Mouse (Mus musculus): Measurements from ENCODE around the gene Zfp108. TPM values are rescaled to one million over a fixed set of nuclear protein-coding genes. Genes with fewer than 3 reads are reported as not detected.
"Not testable (repeated sequence)": the region's sequence is repeated elsewhere in the genome, so short reads cannot be mapped to it uniquely, and the experiment has no call there.

Zfp108 gene
- polyA plus RNA-seq, 1 experiment from 2014 or later, result 1.3 TPM

DNA sequence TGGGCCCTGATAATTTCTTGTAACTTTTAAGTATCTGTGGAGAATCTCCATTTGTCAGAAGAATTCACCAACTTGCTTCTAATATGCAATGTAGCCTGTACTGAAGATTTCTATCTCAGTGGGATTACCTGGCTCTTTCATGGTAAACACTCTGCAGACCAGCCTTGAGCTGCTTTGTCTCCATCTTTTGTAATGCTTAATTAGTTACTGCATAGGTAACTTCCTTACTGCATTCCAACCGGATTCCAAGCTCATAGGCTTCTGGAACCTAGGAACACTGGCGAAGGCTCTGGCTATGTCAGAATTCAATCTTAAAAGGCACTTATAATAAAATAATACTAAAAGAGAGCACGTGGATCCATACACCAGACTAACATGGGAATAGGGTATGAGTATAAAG is 24.2 kb downstream of the Zfp108 start:
- H3K9ac ChIP-seq (ENCODE audit: low read depth, low read length); H3K4me2 ChIP-seq; H3K36me3 ChIP-seq (ENCODE audit: control insufficient read depth, insufficient read depth, low read length); H3K4me3 ChIP-seq (ENCODE audit: low read depth, low read length); H3K27me3 ChIP-seq (replicated peaks; ENCODE audit: control insufficient read depth, insufficient read depth, low read length); DNase-seq (ENCODE audit: low spot score); H3K27ac ChIP-seq (ENCODE audit: low read depth, low read length); H3K4me1 ChIP-seq (replicated peaks; ENCODE audit: control insufficient read depth, insufficient read depth, low read length); H3K9me3 ChIP-seq (ENCODE audit: control insufficient read depth, low read length); ATAC-seq (replicated peaks; ENCODE audit: low FRiP score): not testable (repeated sequence)
- WGBS, result 83% methylated on average over 3 of the region's 3 CpGs

DNA sequence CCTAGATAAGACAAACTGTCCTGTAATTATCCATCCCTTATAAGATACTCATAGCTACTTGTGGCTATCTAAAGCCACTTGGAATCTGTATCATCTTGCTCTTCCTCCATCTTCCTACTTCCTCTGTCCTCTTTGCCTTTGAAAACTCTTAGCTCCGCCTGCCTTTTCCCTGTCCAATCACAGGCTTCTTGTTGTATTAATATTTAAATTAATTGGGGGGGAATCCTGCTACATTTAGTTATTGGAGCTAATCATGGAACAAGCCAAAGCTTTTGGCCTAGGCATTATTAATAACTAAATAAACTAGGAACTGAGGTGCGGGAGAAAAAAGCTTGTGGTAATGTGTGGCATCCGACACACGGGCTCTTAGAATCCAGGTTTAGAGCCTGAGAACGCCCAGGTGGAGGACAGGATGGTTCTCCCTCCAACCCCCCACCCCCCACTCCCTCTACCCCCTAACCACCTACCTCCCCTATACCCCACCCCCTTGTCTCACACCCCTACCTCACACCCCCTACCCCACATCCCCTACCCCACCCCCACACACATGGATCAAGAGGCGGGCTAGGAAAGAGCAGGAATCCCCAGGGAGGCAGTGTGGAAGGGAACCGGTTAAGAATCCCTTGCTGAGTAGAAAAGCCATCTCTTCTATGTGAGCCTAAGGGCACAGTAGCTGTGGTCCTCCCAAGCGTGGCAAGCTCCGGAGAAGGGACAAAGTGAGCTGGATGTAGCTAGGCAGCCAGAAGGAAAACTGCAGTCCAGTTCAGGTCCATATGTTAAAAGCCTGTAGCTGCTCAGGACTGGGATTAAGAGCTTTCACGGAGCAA is 25.6 kb downstream of the Zfp108 start:
- Histone ChIP-seq H3K4me2 (no peak overlapping the region), H3K4me1 (replicated peaks; ENCODE audit: control insufficient read depth, insufficient read depth, low read length) (no peaks in the 10 kb centered on the region), H3K27ac (ENCODE audit: low read depth, low read length) (no peak overlapping the region), H3K27me3 (replicated peaks; ENCODE audit: control insufficient read depth, insufficient read depth, low read length) (no peaks in the 10 kb centered on the region), H3K4me3 (ENCODE audit: low read depth, low read length) (no peak overlapping the region), H3K9ac (ENCODE audit: low read depth, low read length) (no peak overlapping the region), H3K9me3 (ENCODE audit: control insufficient read depth, low read length) (no peaks in the 10 kb centered on the region), H3K36me3 (ENCODE audit: control insufficient read depth, insufficient read depth, low read length) (peaks cover 3% of the 10 kb centered on the region; the same call in 1 of the 2 replicates)
- WGBS, result 54% methylated on average over 10 of the region's 10 CpGs
- DNase-seq (ENCODE audit: low spot score) (no peak), ATAC-seq (replicated peaks; ENCODE audit: low FRiP score) (no peak)

DNA sequence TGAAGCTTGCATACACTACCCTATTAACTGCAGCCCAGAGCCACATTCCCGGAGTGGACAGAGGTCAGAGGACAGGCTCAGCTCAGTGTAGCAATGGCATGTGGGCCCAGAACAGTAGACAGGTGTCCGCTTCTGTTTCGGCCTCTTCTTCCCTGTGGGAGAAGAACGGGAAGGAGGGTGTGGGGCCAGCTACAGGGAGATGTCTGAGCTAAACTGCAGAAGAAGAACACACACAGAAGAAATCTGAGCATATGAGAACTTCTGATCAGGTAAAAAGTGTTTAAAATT is 26.2 kb downstream of the Zfp108 start:
- no peak for DNase-seq (ENCODE audit: low spot score)

DNA sequence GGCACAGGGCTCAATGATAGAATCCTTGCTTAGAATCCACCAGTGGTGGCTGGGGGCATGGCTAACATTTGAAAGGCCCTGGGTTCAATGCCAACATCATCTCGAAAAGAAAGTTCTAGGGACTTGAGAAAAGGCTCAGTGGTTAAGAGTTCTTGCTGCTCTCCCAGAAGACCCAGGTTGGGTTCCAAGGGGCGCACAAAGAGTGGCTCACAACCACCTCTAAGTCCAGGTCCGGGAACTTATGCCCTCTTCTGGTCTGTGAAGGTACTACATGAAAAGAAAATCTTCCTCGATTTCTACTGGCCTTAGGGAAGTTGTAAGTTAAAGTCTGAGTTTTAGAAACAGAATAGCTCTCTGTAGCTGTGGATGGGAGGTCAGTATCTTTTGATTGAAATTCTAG is 31.5 kb downstream of the Zfp108 start:
- Histone ChIP-seq H3K4me1 (replicated peaks; ENCODE audit: control insufficient read depth, insufficient read depth, low read length) (no peaks in the 10 kb centered on the region), H3K9me3 (ENCODE audit: control insufficient read depth, low read length) (no peaks in the 10 kb centered on the region), H3K4me2 (no peak overlapping the region), H3K27me3 (replicated peaks; ENCODE audit: control insufficient read depth, insufficient read depth, low read length) (no peaks in the 10 kb centered on the region), H3K4me3 (ENCODE audit: low read depth, low read length) (no peak overlapping the region), H3K9ac (ENCODE audit: low read depth, low read length) (no peak overlapping the region), H3K27ac (ENCODE audit: low read depth, low read length) (no peak overlapping the region), H3K36me3 (ENCODE audit: control insufficient read depth, insufficient read depth, low read length) (peaks cover 11% of the 10 kb centered on the region)
- DNase-seq (ENCODE audit: low spot score), result no peak
- WGBS, result 43% methylated on average over 4 of the region's 4 CpGs
- no peak for ATAC-seq (replicated peaks; ENCODE audit: low FRiP score)

More for the DNA sequence above, 26.2 kb downstream of the Zfp108 start:
- no peaks in the 10 kb centered on the region for H3K27me3 ChIP-seq (replicated peaks; ENCODE audit: control insufficient read depth, insufficient read depth, low read length)
- H3K36me3 ChIP-seq (ENCODE audit: control insufficient read depth, insufficient read depth, low read length), result peaks cover 2% of the 10 kb centered on the region; the same call in 1 of the 2 replicates
- no peaks in the 10 kb centered on the region for H3K4me1 ChIP-seq (replicated peaks; ENCODE audit: control insufficient read depth, insufficient read depth, low read length)
- no peak overlapping the region for H3K27ac ChIP-seq (ENCODE audit: low read depth, low read length)
- no peak for ATAC-seq (replicated peaks; ENCODE audit: low FRiP score)
- no peak overlapping the region for H3K4me2 ChIP-seq
- H3K9me3 ChIP-seq (ENCODE audit: control insufficient read depth, low read length), result no peaks in the 10 kb centered on the region
- no peak overlapping the region for H3K4me3 ChIP-seq (ENCODE audit: low read depth, low read length)
- 57% methylated on average over 4 of the region's 4 CpGs for WGBS
- no peak overlapping the region for H3K9ac ChIP-seq (ENCODE audit: low read depth, low read length)

DNA sequence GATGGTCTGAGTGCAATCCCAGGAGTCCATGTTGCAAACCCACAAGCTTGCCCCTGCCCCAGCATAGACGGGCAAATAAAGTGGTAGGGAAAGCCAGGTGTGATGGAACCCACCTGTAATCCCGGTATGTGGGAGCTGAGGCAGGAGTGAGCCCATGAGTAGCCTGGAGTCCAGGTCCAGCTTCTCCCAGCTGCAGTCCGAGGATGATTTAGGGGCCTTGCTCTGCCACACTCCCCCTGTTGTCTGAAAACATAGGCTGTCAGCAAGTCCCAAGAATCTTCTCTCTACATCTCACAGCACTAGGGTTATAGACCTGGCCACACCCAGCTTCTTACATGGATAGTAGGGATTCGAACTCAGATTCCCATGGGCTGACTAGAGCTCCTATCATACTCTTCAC is 32.3 kb downstream of the Zfp108 start:
- H3K9me3 ChIP-seq (ENCODE audit: control insufficient read depth, low read length), result no peaks in the 10 kb centered on the region
- H3K36me3 ChIP-seq (ENCODE audit: control insufficient read depth, insufficient read depth, low read length), result peaks cover 17% of the 10 kb centered on the region
- H3K27ac ChIP-seq (ENCODE audit: low read depth, low read length), result no peak overlapping the region
- DNase-seq (ENCODE audit: low spot score) (no peak), ATAC-seq (replicated peaks; ENCODE audit: low FRiP score) (no peak)
- 68% methylated on average over 4 of the region's 4 CpGs for WGBS
- H3K27me3 ChIP-seq (replicated peaks; ENCODE audit: control insufficient read depth, insufficient read depth, low read length), result no peaks in the 10 kb centered on the region
- no peak overlapping the region for H3K4me2 ChIP-seq
- H3K9ac ChIP-seq (ENCODE audit: low read depth, low read length), result no peak overlapping the region
- H3K4me1 ChIP-seq (replicated peaks; ENCODE audit: control insufficient read depth, insufficient read depth, low read length), result no peaks in the 10 kb centered on the region
- no peak overlapping the region for H3K4me3 ChIP-seq (ENCODE audit: low read depth, low read length)

DNA sequence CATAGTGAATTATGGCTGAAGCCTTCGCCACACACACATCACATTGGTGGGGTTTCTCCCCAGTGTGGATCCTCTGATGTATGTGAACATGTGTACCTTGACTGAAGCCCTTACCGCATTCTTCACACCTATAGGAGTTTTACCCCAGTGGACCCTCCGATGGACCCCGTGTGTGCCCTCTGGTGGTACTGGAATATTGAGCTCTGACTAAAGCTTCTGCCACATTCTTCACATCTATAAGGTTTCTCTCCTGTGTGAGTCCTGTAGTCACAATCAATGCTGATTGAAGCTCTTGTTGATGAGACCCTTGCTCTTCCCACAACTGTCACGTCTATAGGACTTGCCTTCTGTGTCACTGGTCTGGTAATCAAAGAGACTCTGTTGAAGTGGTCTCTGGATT is 33.1 kb downstream of the Zfp108 start:
- no peaks in the 10 kb centered on the region for H3K27me3 ChIP-seq (replicated peaks; ENCODE audit: control insufficient read depth, insufficient read depth, low read length)
- no peaks in the 10 kb centered on the region for H3K9me3 ChIP-seq (ENCODE audit: control insufficient read depth, low read length)
- no peak overlapping the region for H3K27ac ChIP-seq (ENCODE audit: low read depth, low read length)
- no peaks in the 10 kb centered on the region for H3K4me1 ChIP-seq (replicated peaks; ENCODE audit: control insufficient read depth, insufficient read depth, low read length)
- peaks cover 25% of the 10 kb centered on the region for H3K36me3 ChIP-seq (ENCODE audit: control insufficient read depth, insufficient read depth, low read length)
- no peak overlapping the region for H3K9ac ChIP-seq (ENCODE audit: low read depth, low read length)
- no peak overlapping the region for H3K4me3 ChIP-seq (ENCODE audit: low read depth, low read length)
- H3K4me2 ChIP-seq, result no peak overlapping the region
- ATAC-seq (replicated peaks; ENCODE audit: low FRiP score) (no peak), DNase-seq (ENCODE audit: low spot score) (no peak)
- 73% methylated on average over 5 of the region's 5 CpGs for WGBS

DNA sequence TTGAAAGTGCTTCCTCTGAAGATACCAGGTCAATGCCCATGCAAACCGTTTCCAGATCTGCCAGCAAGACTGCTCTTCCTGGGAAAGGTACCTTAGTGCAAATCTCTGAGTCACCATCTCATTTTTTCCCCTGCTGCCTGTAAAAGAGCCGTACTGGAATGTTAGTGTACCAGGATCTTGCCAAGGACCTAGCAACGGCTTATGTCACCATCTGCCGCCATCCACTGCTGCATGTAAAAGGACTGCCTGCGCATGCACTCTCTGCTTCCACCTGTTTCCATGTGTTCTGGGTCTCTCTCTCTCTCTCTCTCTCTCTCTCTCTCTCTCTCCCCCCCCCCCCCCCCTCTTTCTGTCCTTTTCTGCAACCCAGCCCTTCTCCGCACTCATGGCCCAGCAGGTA is 33.9 kb downstream of the Zfp108 start:
- 85% methylated on average over 6 of the region's 6 CpGs for WGBS
- H3K4me3 ChIP-seq (ENCODE audit: low read depth, low read length), result no peak overlapping the region
- no peak overlapping the region for H3K9ac ChIP-seq (ENCODE audit: low read depth, low read length)
- no peak overlapping the region for H3K4me2 ChIP-seq
- H3K4me1 ChIP-seq (replicated peaks; ENCODE audit: control insufficient read depth, insufficient read depth, low read length), result no peaks in the 10 kb centered on the region
- H3K27me3 ChIP-seq (replicated peaks; ENCODE audit: control insufficient read depth, insufficient read depth, low read length), result no peaks in the 10 kb centered on the region
- H3K27ac ChIP-seq (ENCODE audit: low read depth, low read length), result no peak overlapping the region
- ATAC-seq (replicated peaks; ENCODE audit: low FRiP score), result no peak
- peaks cover 29% of the 10 kb centered on the region for H3K36me3 ChIP-seq (ENCODE audit: control insufficient read depth, insufficient read depth, low read length)
- no peaks in the 10 kb centered on the region for H3K9me3 ChIP-seq (ENCODE audit: control insufficient read depth, low read length)
- no peak for DNase-seq (ENCODE audit: low spot score)

DNA sequence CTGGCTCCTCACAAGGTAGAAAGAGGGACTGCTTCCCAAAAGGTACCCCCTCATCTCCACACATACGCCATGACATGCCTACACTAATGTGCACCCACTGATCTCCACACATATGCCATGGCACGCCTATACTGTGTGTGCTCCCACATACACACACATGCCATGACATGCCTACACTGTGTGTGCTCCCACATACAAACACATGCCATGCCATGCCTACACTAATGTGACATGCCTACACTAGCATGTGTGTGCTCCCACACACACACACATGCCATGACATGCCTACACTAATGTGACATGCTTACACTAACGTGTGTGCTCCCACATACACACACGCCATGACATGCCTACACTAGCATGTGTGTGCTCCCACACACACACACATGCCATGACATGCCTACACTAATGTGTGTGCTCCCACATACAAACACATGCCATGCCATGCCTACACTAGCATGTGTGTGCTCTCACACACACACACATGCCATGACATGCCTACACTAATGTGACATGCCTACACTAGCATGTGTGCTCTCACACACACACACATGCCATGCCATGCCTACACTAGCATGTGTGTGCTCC is 35.6 kb downstream of the Zfp108 start:
- Histone ChIP-seq H3K27ac (ENCODE audit: low read depth, low read length) (no peak overlapping the region), H3K27me3 (replicated peaks; ENCODE audit: control insufficient read depth, insufficient read depth, low read length) (no peaks in the 10 kb centered on the region), H3K36me3 (ENCODE audit: control insufficient read depth, insufficient read depth, low read length) (peaks cover 38% of the 10 kb centered on the region), H3K9me3 (ENCODE audit: control insufficient read depth, low read length) (no peaks in the 10 kb centered on the region), H3K4me1 (replicated peaks; ENCODE audit: control insufficient read depth, insufficient read depth, low read length) (no peaks in the 10 kb centered on the region), H3K4me2 (no peak overlapping the region), H3K9ac (ENCODE audit: low read depth, low read length) (no peak overlapping the region), H3K4me3 (ENCODE audit: low read depth, low read length) (no peak overlapping the region)
- DNase-seq (ENCODE audit: low spot score), result no peak
- WGBS, result 89% methylated on average over 4 of the region's 4 CpGs
- no peak for ATAC-seq (replicated peaks; ENCODE audit: low FRiP score)

Measured in liver, embryonic 11.5 days (tissue).